Mouse (Mus musculus) T-cell, adult 2 months (primary cell): ENCODE measurements around the gene Olfr522.
A peak's percentile ranks its signal among the peaks of the same experiment; 100 is the strongest.

Experiments
- DNase-seq: peaks from one replicate; pipeline ENCODE4 v3.0.0; 2022; ENCODE audit warnings: low spot score

Gene Olfr522

GRCm38 (mm10) chr7:140164664-140165063 lies at the start of gene Olfr522:
Gene Olfr522, minus strand, starts transcription at chr7:140164764.
- no peak for DNase-seq

GRCm38 (mm10) chr7:140213841-140214240 lies 49.3 kb upstream of the Olfr522 start:
- DNase-seq: peak; percentile 76

GRCm38 (mm10) chr7:140208677-140209076 lies 44.1 kb upstream of the Olfr522 start:
- DNase-seq: peak; percentile 27

GRCm38 (mm10) chr7:140208153-140208552 lies 43.6 kb upstream of the Olfr522 start:
- DNase-seq: peak; percentile 64

- DNase-seq: no peak
Observed at GRCm38 (mm10) chr7:140206904-140207303, 42.3 kb upstream of the Olfr522 start.

- no peak for DNase-seq
Observed at GRCm38 (mm10) chr7:140205864-140206263, 41.3 kb upstream of the Olfr522 start, which contains the start of gene Olfr524. Gene Olfr524, minus strand, starts transcription at chr7:140205964.

- no peak for DNase-seq
Observed at GRCm38 (mm10) chr7:140201090-140201489, 36.5 kb upstream of the Olfr522 start.

- no peak for DNase-seq
Observed at GRCm38 (mm10) chr7:140196002-140196401, 31.4 kb upstream of the Olfr522 start.

- no peak for DNase-seq
Observed at GRCm38 (mm10) chr7:140194031-140194430, 29.5 kb upstream of the Olfr522 start.

- DNase-seq: no peak
Observed at GRCm38 (mm10) chr7:140192851-140193250, 28.3 kb upstream of the Olfr522 start.

GRCm38 (mm10) chr7:140192445-140192844 lies 27.9 kb upstream of the Olfr522 start:
- no peak for DNase-seq

GRCm38 (mm10) chr7:140190435-140190834 lies 25.9 kb upstream of the Olfr522 start:
- no peak for DNase-seq

GRCm38 (mm10) chr7:140188391-140189328 lies 24.1 kb upstream of the Olfr522 start:
- no peak for DNase-seq

GRCm38 (mm10) chr7:140187721-140188390 lies 23.3 kb upstream of the Olfr522 start:
- DNase-seq: no peak

GRCm38 (mm10) chr7:140186646-140187620 lies 22.4 kb upstream of the Olfr522 start:
- DNase-seq: peak; percentile 68

GRCm38 (mm10) chr7:140184206-140184605 lies 19.6 kb upstream of the Olfr522 start:
- DNase-seq: no peak

GRCm38 (mm10) chr7:140180692-140181091 lies 16.1 kb upstream of the Olfr522 start:
- DNase-seq: no peak

- DNase-seq: no peak
Observed at GRCm38 (mm10) chr7:140179176-140179575, 14.6 kb upstream of the Olfr522 start.

GRCm38 (mm10) chr7:140172936-140173335 lies 8.4 kb upstream of the Olfr522 start, which contains the start of gene Olfr523:
Gene Olfr523, plus strand, starts transcription at chr7:140173217.
- DNase-seq: no peak

- no peak for DNase-seq
Observed at GRCm38 (mm10) chr7:140170863-140171262, 6.3 kb upstream of the Olfr522 start.

- DNase-seq: no peak
Observed at GRCm38 (mm10) chr7:140169386-140169785, 4.8 kb upstream of the Olfr522 start.

- no peak for DNase-seq
Observed at GRCm38 (mm10) chr7:140167950-140168349, 3.4 kb upstream of the Olfr522 start.
